Mouse (Mus musculus) skeletal muscle tissue, adult 2 months (tissue): ENCODE measurements at regions not wholly inside any gene's neighbourhood (a gene's known extent, or its start where the extent isn't known, plus 50 kb on each side); places are given as distances from the start of the nearest gene placed in this dataset.
A peak's percentile ranks its signal among the peaks of the same experiment; 100 is the strongest.

Experiments used
- DNase-seq: peaks from one replicate; pipeline ENCODE4 v3.0.0-alpha.2; 2012; ENCODE audit warnings: low read depth, low spot score

- DNase-seq: peak; percentile 76
Measured at GRCm38 (mm10) chr13:93243076-93243475, 50.9 kb upstream of the Tent2 start.

DNA sequence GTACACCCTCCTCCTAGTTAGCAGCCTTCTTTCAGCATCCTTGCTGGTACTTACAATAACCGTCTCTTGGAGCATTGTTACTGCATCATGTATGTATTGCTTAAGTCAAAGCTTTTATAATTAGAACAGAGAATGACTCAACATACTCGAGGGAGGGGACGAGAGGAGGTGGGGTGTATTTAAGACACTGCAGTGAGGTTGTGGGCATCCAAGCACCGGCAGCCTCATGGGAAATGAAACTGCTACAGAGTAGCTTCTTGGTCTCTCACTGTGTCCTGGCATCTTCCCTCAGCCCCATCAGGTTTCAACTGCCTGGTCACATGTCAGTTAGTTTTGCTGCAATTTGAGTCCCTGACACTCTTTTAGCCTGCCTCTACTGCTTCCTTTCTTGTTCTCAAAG lies 50.7 kb upstream of the Homer1 start:
- DNase-seq: peak; percentile 43
